Mouse (Mus musculus) E14TG2a.4 (cell line): ENCODE data around the gene Nat10.

ENCODE experiments used
- H3K27me3 ChIP-seq: 2 replicates; pipeline ENCODE4 v1.6.1; 2014; ENCODE audit warnings: low read length, control low read depth; ENCODE audit not compliant: insufficient read depth
- H3K36me3 ChIP-seq: 2 replicates; pipeline ENCODE4 v1.6.1; 2014; ENCODE audit warnings: low read length, control low read depth; ENCODE audit not compliant: insufficient read depth
- H3K4me1 ChIP-seq: replicated peaks from 2 replicates; pipeline ENCODE4 v1.6.1; 2014; ENCODE audit warnings: low read depth, low read length, control low read depth
- H3K4me3 ChIP-seq: replicated peaks from 2 replicates; pipeline ENCODE4 v1.5.1; 2014; ENCODE audit warnings: mild to moderate bottlenecking, low read length
- H3K9me3 ChIP-seq: 2 replicates; pipeline ENCODE4 v1.6.1; 2014; ENCODE audit warnings: low read length, control low read depth
- CTCF ChIP-seq: conservative IDR thresholded peaks from 2 replicates; pipeline ENCODE4 v1.5.1; 2014; ENCODE audit warnings: low read length
- NANOG ChIP-seq: IDR thresholded peaks from 2 replicates; pipeline ENCODE4 v1.6.1; 2014; ENCODE audit warnings: borderline replicate concordance, low read length, mixed read lengths
- POU5F1 ChIP-seq: IDR thresholded peaks from 2 replicates; pipeline ENCODE4 v1.6.1; 2014; ENCODE audit warnings: low read length, borderline replicate concordance

Nat10 gene

GRCm38 (mm10) chr2:103796211-103796860 lies 35.3 kb upstream of the Nat10 start:
- no peaks in the 10 kb centered on the region for H3K27me3 ChIP-seq
- peaks cover 46% of the 10 kb centered on the region for H3K4me1 ChIP-seq
- H3K4me3 ChIP-seq = peak overlapping the region; percentile 98
- no peaks in the 10 kb centered on the region for H3K9me3 ChIP-seq
- H3K36me3 ChIP-seq = peaks cover 43% of the 10 kb centered on the region
- TF ChIP-seq CTCF = no peak
- TF ChIP-seq NANOG = no peak
- no peak for TF ChIP-seq POU5F1

GRCm38 (mm10) chr2:103795843-103796210 lies 34.8 kb upstream of the Nat10 start:
- peaks cover 47% of the 10 kb centered on the region for H3K36me3 ChIP-seq
- TF ChIP-seq POU5F1 = no peak
- no peak for TF ChIP-seq CTCF
- no peak for TF ChIP-seq NANOG
- H3K4me3 ChIP-seq = peak overlapping the region; percentile 98
- H3K9me3 ChIP-seq = no peaks in the 10 kb centered on the region
- no peaks in the 10 kb centered on the region for H3K27me3 ChIP-seq
- H3K4me1 ChIP-seq = peaks cover 51% of the 10 kb centered on the region

GRCm38 (mm10) chr2:103792009-103792408 lies 30.9 kb upstream of the Nat10 start:
- H3K36me3 ChIP-seq = peaks cover 86% of the 10 kb centered on the region
- H3K9me3 ChIP-seq = no peaks in the 10 kb centered on the region
- no peaks in the 10 kb centered on the region for H3K27me3 ChIP-seq
- H3K4me1 ChIP-seq = peaks cover 78% of the 10 kb centered on the region
- peak overlapping the region; percentile 98 for H3K4me3 ChIP-seq
- TF ChIP-seq CTCF (no peak), POU5F1 (peak; percentile 72; the same call in 1 of the 2 replicates), NANOG (peak; percentile 90)

GRCm38 (mm10) chr2:103785735-103786134 lies 24.7 kb upstream of the Nat10 start:
- no peak for TF ChIP-seq CTCF
- no peak for TF ChIP-seq NANOG
- no peak for TF ChIP-seq POU5F1
- peaks cover 89% of the 10 kb centered on the region for H3K36me3 ChIP-seq
- H3K27me3 ChIP-seq = no peaks in the 10 kb centered on the region
- H3K4me3 ChIP-seq = no peak overlapping the region
- no peaks in the 10 kb centered on the region for H3K9me3 ChIP-seq
- peaks cover 69% of the 10 kb centered on the region for H3K4me1 ChIP-seq

GRCm38 (mm10) chr2:103784621-103785020 lies 23.6 kb upstream of the Nat10 start:
- H3K9me3 ChIP-seq = no peaks in the 10 kb centered on the region
- H3K4me3 ChIP-seq = no peak overlapping the region
- H3K27me3 ChIP-seq = no peaks in the 10 kb centered on the region
- peaks cover 58% of the 10 kb centered on the region for H3K4me1 ChIP-seq
- peaks cover 89% of the 10 kb centered on the region for H3K36me3 ChIP-seq
- TF ChIP-seq CTCF (peak; percentile 40), NANOG (no peak)

GRCm38 (mm10) chr2:103762492-103762891 lies 1.4 kb upstream of the Nat10 start:
- peaks cover 59% of the 10 kb centered on the region for H3K36me3 ChIP-seq
- no peak for TF ChIP-seq NANOG
- TF ChIP-seq CTCF = no peak
- no peak for TF ChIP-seq POU5F1
- no peak overlapping the region for H3K4me3 ChIP-seq
- no peaks in the 10 kb centered on the region for H3K27me3 ChIP-seq
- H3K9me3 ChIP-seq = no peaks in the 10 kb centered on the region
- peaks cover 32% of the 10 kb centered on the region for H3K4me1 ChIP-seq

GRCm38 (mm10) chr2:103761993-103762392 lies 923 bp upstream of the Nat10 start:
- Histone ChIP-seq H3K4me1 (peaks cover 37% of the 10 kb centered on the region), H3K9me3 (no peaks in the 10 kb centered on the region), H3K36me3 (peaks cover 59% of the 10 kb centered on the region), H3K4me3 (peak overlapping the region; percentile 97), H3K27me3 (no peaks in the 10 kb centered on the region)
- TF ChIP-seq NANOG = no peak
- no peak for TF ChIP-seq POU5F1
- TF ChIP-seq CTCF = no peak

- Histone ChIP-seq H3K36me3 (peaks cover 58% of the 10 kb centered on the region), H3K4me1 (peaks cover 40% of the 10 kb centered on the region), H3K9me3 (no peaks in the 10 kb centered on the region), H3K27me3 (no peaks in the 10 kb centered on the region), H3K4me3 (peak overlapping the region; percentile 97)
- TF ChIP-seq CTCF = no peak
- TF ChIP-seq NANOG = no peak
- TF ChIP-seq POU5F1 = no peak
Observed at GRCm38 (mm10) chr2:103760421-103760820, 649 bp downstream of the Nat10 start.
